Comparison of ENCODE assay signal across 28 mouse cellular contexts in the genomic region with DNA sequence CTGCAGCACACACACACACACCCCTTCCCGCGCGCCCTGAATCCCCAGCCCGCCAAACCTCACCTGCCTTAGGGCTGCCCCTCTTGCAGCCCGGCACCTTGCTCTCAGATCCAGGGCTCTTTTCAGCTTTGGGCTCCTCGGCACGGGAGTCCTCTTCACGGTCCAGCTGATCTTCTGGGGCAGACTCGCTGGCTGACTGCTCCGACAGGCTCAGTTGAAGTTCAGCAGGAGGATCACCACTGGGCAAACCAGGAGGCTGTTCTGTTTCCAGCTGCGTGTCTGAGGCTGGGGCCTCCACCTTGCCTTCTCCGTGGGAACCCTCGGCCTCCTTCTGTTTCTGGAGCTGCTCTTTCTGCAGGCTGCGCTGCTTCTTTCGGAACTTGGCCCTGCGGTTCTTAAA. TPM values are rescaled to one million over a fixed set of nuclear protein-coding genes. Genes with fewer than 3 reads are reported as not detected.
DNase-seq lines count a peak whose midpoint lies in the region; ATAC-seq lines count a peak whose summit lies in the region.
"Had no signal": no experiment of that assay in that cellular context is flagged by ENCODE, and none has a peak within 500 bp of the region (broad histone marks: within the 10 kb centered on the region; RNA-seq: fewer than 3 reads in every experiment).

No protein-coding gene starts in this region.

- H3K4me3 ChIP-seq in forebrain, embryonic 11.5 days (ENCODE audit: low read depth, low read length): no peak overlapping the region
- H3K4me3 ChIP-seq: forebrain, embryonic 10.5 days; gastrocnemius, adult 2 months; heart, embryonic 12.5 days; heart, embryonic 15.5 days; hindbrain, embryonic 10.5 days had no signal

- H3K4me1 ChIP-seq in forebrain, embryonic 11.5 days (replicated peaks; ENCODE audit: control insufficient read depth, insufficient read depth, low read length): no peaks in the 10 kb centered on the region
- H3K4me1 ChIP-seq: heart, embryonic 12.5 days; heart, embryonic 15.5 days had no signal

- H3K9ac ChIP-seq in forebrain, embryonic 11.5 days (ENCODE audit: low read length): no peak overlapping the region
- H3K9ac ChIP-seq: forebrain, postnatal 0 days; heart, embryonic 12.5 days; heart, embryonic 15.5 days; hindbrain, embryonic 14.5 days had no signal

- no peaks in the 10 kb centered on the region for H3K36me3 ChIP-seq in forebrain, embryonic 11.5 days (ENCODE audit: control insufficient read depth, insufficient read depth, low read length)
- H3K36me3 ChIP-seq: forebrain, embryonic 10.5 days; heart, embryonic 12.5 days; heart, embryonic 15.5 days; hindbrain, embryonic 10.5 days had no signal

- H3K27ac ChIP-seq in forebrain, embryonic 11.5 days (ENCODE audit: low read depth, low read length): no peak overlapping the region
- H3K27ac ChIP-seq: forebrain, embryonic 10.5 days; gastrocnemius, adult 2 months; heart, embryonic 15.5 days; hindbrain, embryonic 10.5 days; hindbrain, embryonic 14.5 days; hindbrain, postnatal 0 days had no signal

- H3K9me3 ChIP-seq in forebrain, embryonic 11.5 days (ENCODE audit: control insufficient read depth, low read length): no peaks in the 10 kb centered on the region
- H3K9me3 ChIP-seq: forebrain, embryonic 10.5 days; heart, embryonic 12.5 days; heart, embryonic 15.5 days; hindbrain, embryonic 10.5 days had no signal

- DNase-seq in testis, postnatal 10 days (ENCODE audit: low spot score): peak; percentile 32
- no peak for DNase-seq in testis, postnatal 14 days (ENCODE audit: low spot score)
- DNase-seq in kidney, adult 9 months: peak; percentile 48
- peak; percentile 33 for DNase-seq in kidney, postnatal 14 days
- DNase-seq in heart, adult 9 months (ENCODE audit: low spot score in 2 of 2): no peak
- DNase-seq in forebrain, embryonic 11.5 days (ENCODE audit: low spot score): no peak
- no peak for DNase-seq in cerebellum, postnatal 36 days
- DNase-seq: adrenal gland, adult 2 months; adrenal gland, postnatal 14 days; cerebellum, adult 11 months; cerebellum, adult 8-10 months; cerebellum, postnatal 10 days; forebrain, postnatal 0 days; gastrocnemius, adult 2 months; gastrocnemius, postnatal 14 days; heart, adult 11 months; heart, postnatal 10 days; heart, postnatal 36 days had no signal

- no peak for ATAC-seq in forebrain, embryonic 11.5 days (replicated peaks; ENCODE audit: low FRiP score)
- ATAC-seq: CD4-positive, CD25-positive, alpha-beta regulatory T cell, adult 4 months; forebrain, embryonic 14.5 days; forebrain, postnatal 0 days; hindbrain, postnatal 0 days had no signal

- WGBS in forebrain, embryonic 11.5 days: 81% methylated on average over 16 of the region's 16 CpGs

- H3K4me2 ChIP-seq in forebrain, embryonic 11.5 days (ENCODE audit: low read depth, low read length, severe bottlenecking): no peak overlapping the region
- H3K4me2 ChIP-seq: heart, embryonic 12.5 days; heart, embryonic 15.5 days; hindbrain, embryonic 14.5 days had no signal

- peaks cover 21% of the 10 kb centered on the region for H3K27me3 ChIP-seq in forebrain, embryonic 11.5 days (ENCODE audit: control insufficient read depth, insufficient read depth, low read length)

RNA-seq across cellular contexts. Expression of a gene that starts 19.8 kb away (rescaled TPM):
- polyA plus RNA-seq in forebrain, embryonic 11.5 days (2014; fragmentation: Nextera tagmentation; extraction: Ambion mirVana): 0.35 and 0.48 TPM in 2 replicates
- polyA plus RNA-seq: adrenal gland, adult 2 months; CD4-positive, CD25-positive, alpha-beta regulatory T cell, adult 4 months; heart, embryonic 12.5 days had no signal

RNA-seq across cellular contexts. Expression of a gene that starts 29.4 kb away (rescaled TPM):
- polyA plus RNA-seq in forebrain, embryonic 11.5 days (2014; fragmentation: Nextera tagmentation; extraction: Ambion mirVana): not detected in 2 replicates
- polyA plus RNA-seq: adrenal gland, adult 2 months; C2C12; CD4-positive, CD25-positive, alpha-beta regulatory T cell, adult 4 months; embryonic facial prominence, embryonic 11.5 days; forebrain, embryonic 10.5 days; forebrain, embryonic 14.5 days; heart, embryonic 12.5 days; heart, embryonic 15.5 days; hindbrain, embryonic 10.5 days; hindbrain, embryonic 14.5 days had no signal

RNA-seq across cellular contexts. Expression of a gene that starts 35.7 kb away (rescaled TPM):
- polyA plus RNA-seq in forebrain, embryonic 11.5 days (2014; fragmentation: Nextera tagmentation; extraction: Ambion mirVana): not detected in 2 replicates
- polyA plus RNA-seq: C2C12; CD4-positive, CD25-positive, alpha-beta regulatory T cell, adult 4 months; embryonic facial prominence, embryonic 11.5 days; forebrain, embryonic 10.5 days; forebrain, embryonic 14.5 days; heart, embryonic 12.5 days; heart, embryonic 15.5 days; hindbrain, embryonic 10.5 days had no signal

Comparison
In these comparisons a context has a peak if more than half of its experiments do, and no peak if none do; other contexts are left out.
1. DNase-seq: peak in testis, postnatal 10 days (single experiment), kidney, adult 9 months (single experiment) and kidney, postnatal 14 days (single experiment); none in testis, postnatal 14 days (single experiment), heart, adult 9 months (0 of 2), forebrain, embryonic 11.5 days (single experiment) and cerebellum, postnatal 36 days (0 of 2).